Mouse (Mus musculus): ENCODE measurements around the gene Akap8.

GRCm38 (mm10) chr17:32340110-32340509 lies 19.1 kb upstream of the Akap8 start:
- TF ChIP-seq POLR2A (IDR thresholded peaks at IDR 0.05; ENCODE audit: borderline replicate concordance, control insufficient read depth, low read depth, low read length) (no peak), CTCF (IDR thresholded peaks at IDR 0.05; ENCODE audit: control insufficient read depth, insufficient read depth, low read length) (no peak)

Data from bone marrow, adult 2 months (tissue).